Mouse (Mus musculus) ES-CJ7 (cell line): Measurements from ENCODE around the gene Fam173a.

ENCODE experiments used
- DNase-seq: peaks from one replicate; pipeline ENCODE4 v3.0.0; 2011; ENCODE audit warnings: low read depth, low spot score

The Fam173a gene

DNA sequence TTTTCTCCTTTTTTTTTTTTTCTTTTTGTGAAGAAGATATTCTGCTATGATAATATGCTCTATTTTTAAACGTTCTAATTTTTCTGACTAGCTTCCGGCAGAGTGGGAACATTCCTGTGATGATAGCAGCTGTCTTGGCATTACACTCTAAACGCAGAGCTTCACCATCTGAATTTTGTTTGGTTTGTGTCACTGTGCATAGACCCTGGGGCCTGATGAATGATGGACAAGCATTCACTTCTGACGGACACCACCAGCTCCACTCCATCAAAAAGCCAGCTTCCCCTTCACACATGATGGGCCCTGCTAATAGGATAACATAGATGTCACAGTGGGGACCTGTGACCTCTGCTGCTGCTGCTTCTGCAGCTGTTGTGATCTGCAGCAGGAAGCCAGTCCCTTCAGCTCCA is 31.1 kb downstream of the Fam173a start:
- DNase-seq: no peak

- no peak for DNase-seq
Observed at GRCm38 (mm10) chr17:25760148-25760547, 32.6 kb downstream of the Fam173a start.

GRCm38 (mm10) chr17:25757691-25758090 is 35.0 kb downstream of the Fam173a start:
- no peak for DNase-seq

GRCm38 (mm10) chr17:25756378-25757242 is 36.1 kb downstream of the Fam173a start:
- DNase-seq: peak; percentile 68

DNA sequence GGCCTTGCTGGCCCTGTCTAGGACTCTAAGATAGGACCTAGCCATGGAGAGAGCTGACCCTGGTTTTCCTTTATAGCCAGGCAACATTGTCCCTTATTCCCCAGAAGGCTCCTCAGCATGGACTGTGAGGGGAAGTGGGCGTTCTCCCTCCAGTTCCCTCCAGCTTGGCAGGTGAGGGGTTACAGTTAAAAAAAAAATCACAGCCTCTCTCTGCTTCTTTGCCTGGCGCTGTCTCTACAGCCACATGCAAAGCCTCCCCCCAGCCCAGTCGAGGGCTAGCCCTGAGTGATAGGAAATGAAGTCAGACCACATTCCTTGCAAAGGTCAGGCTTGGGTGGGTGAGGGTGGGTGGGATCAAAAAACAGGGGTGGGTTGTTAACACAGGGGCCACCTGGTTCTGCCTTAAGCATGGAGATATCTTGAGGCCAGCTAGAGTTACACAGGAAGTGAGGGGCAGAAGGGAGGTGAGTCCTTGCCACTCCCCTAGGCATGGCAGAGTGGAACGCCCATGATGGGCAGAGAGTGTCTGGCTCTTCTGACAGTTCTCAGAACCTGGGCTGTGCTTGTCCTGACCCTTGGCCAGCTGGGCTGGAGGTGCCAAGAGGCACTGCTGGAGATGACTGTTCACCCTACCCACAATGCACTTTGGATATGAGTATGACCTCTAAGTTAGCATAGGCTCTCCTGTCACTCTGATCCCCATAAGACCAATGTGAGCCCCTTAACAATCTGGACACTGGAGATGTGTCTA is 36.9 kb downstream of the Fam173a start:
- DNase-seq: peak; percentile 39

DNA sequence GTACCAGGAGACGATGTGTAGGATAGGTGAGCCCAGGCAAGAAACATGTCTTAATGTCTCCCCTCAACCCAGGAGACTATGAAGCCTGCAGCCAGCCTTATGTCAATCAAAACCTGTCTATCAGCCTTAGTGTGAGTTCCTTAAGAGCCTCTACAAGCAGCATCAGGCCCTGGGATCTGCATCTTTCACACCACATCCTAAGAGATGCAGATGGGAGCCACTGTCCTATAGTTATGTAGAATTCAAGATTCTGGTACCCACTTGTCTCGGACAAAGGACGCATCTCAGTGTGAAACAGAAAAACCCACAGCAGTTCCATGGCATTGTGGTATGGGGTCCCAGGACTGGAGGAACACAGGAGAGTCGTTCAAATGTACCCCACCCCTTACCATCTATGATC is 37.6 kb downstream of the Fam173a start:
- DNase-seq: peak; percentile 63

DNA sequence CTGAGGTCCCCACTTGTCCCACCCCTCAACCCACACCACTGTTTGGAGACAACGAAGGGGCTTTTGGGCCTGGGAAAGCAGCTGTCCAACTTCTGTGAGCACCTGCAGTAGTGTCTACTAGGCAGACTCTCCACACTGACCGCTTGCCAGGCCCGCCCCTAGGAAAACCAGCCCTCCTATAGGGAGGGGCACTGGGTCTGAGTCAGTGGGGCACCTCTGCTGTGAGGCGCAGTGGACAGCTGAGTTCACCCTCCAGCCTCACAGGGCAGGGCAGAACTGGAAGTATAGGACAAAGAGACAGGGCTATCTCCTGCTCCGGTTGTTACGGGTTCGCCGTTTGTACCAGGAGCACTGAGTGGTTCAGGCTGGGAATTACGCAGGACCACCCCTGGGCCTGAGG is 38.5 kb downstream of the Fam173a start, which contains the start of gene Msln:
TSS of gene Msln (minus strand) at position 138 of the 400 bp plus-strand sequence.
- DNase-seq: no peak

- DNase-seq: no peak
Observed at GRCm38 (mm10) chr17:25751446-25751845, 41.3 kb downstream of the Fam173a start.

DNA sequence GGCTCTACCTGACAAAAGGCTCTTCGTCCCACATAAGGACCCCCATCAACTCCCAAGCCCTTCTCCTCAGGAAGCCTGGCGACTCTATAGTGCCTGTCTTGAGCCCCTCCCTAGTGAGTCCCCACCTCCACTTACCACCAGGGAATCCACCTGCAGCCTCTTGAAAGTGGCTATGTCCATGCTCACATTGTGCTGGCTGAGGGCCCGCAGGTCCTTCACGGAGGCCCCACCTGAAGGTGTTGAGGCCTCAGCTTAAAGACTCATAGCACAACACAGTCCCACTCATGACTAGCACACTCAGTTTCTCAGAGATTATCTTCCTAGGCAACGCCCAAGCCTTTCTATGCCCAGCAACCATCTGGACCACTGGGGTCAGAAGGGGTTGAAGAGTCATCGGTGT is 43.4 kb downstream of the Fam173a start:
- DNase-seq: no peak

DNA sequence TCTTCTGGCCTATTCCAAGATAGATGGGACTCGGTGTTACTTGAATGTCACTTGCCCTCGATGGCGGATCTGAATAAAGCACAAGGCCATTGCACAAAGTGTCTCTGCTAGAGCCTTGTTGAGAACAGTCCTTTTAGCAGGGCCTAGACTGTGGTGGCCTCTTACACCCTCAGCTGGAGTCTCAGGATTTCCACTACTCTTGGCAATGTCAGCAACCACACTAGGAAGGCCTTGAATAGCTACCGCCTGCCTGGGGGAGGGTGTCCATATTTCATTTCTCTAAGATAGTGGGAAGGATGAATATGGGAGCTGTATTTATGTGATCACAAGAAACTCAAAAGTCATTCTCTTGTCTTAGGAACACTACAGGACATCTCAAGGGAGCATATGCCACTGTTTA is 44.5 kb downstream of the Fam173a start:
- DNase-seq: no peak

DNA sequence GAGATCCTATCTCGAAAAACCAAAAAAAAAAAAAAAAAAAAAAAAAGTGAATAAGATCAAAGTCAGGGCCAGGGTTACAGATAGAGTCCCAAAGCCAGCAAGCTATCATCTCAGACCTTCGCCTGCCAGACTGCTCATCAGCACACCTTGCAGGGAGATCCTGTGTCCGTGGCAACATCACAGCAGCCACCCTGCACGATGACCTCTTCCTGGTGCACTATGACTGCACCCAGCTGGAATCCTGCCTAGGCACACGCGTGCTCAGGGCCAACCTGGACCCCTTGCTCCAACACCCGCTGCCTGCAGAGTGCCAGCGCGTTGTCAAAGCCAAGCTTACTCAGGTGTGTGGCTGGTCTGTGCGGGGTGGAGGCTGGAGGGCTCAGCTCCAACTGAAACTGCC is 48.4 kb downstream of the Fam173a start:
- no peak for DNase-seq

- DNase-seq: no peak
Observed at GRCm38 (mm10) chr17:25743831-25744230, 48.9 kb downstream of the Fam173a start.

DNA sequence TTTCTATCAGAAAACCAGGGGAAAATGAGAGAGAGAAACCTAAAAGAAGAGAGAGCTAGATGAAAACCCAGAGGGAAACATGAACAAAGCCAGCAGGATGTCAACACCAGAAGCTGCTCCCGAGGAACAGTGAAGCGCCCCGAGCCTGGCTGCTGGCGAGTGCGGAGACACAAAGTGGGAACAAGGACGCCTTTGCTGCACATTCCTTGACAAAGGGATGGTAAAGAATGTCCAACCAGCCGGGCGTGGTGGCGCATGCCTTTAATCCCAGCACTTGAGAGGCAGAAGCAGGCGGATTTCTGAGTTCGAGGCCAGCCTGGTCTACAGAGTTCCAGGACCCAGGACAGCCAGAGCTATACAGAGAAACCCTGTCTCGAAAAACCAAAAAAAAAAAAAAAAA is 51.2 kb downstream of the Fam173a start:
- DNase-seq: peak; percentile 32
